Mouse (Mus musculus): ENCODE data around the gene Ralgds. TPM values are rescaled to one million over a fixed set of nuclear protein-coding genes. Genes with fewer than 3 reads are reported as not detected.

Gene Ralgds
- 24.4 and 29.1 TPM in 2 replicates for polyA plus RNA-seq (2015; fragmentation: Nextera tagmentation; extraction: Ambion mirVana)

GRCm38 (mm10) chr2:28512798-28513401, at the start of gene Ralgds:
TSS of gene Ralgds (plus strand) at chr2:28513125.
- H3K27ac ChIP-seq (ENCODE audit: low read length) = peak within 1 kb of the TSS; percentile 78
- H3K27me3 ChIP-seq (replicated peaks; ENCODE audit: insufficient read depth, low read length) = no peaks in the 10 kb centered on the region
- TF ChIP-seq CTCF (IDR thresholded peaks at IDR 0.05) (peak; percentile 47), EP300 (IDR thresholded peaks at IDR 0.05) (no peak)
- WGBS = 0% methylated on average over 27 of the region's 71 CpGs
- H3K4me1 ChIP-seq (ENCODE audit: insufficient read depth, low read depth, low read length) = peaks cover 16% of the 10 kb centered on the region; the same call in 1 of the 2 replicates
- peak within 1 kb of the TSS; percentile 52 for H3K9ac ChIP-seq (replicated peaks; ENCODE audit: low read depth)
- DNase-seq (ENCODE audit: low spot score) (peak; percentile 83), ATAC-seq (peak; percentile 74)
- H3K9me3 ChIP-seq (ENCODE audit: low read length) = no peaks in the 10 kb centered on the region
- H3K4me3 ChIP-seq (ENCODE audit: low read depth, low read length) = peak within 1 kb of the TSS; percentile 52
- no peaks in the 10 kb centered on the region for H3K36me3 ChIP-seq (ENCODE audit: insufficient read depth, low read length)
- peak within 1 kb of the TSS; percentile 93 for H3K4me2 ChIP-seq (replicated peaks; ENCODE audit: low read depth, low read length)

- Histone ChIP-seq H3K4me3 (ENCODE audit: low read depth, low read length) (no peak overlapping the region), H3K4me1 (ENCODE audit: insufficient read depth, low read depth, low read length) (peaks cover 5% of the 10 kb centered on the region), H3K27me3 (replicated peaks; ENCODE audit: insufficient read depth, low read length) (no peaks in the 10 kb centered on the region), H3K27ac (ENCODE audit: low read length) (no peak overlapping the region), H3K9ac (replicated peaks; ENCODE audit: low read depth) (no peak overlapping the region), H3K4me2 (replicated peaks; ENCODE audit: low read depth, low read length) (no peak overlapping the region), H3K36me3 (ENCODE audit: insufficient read depth, low read length) (no peaks in the 10 kb centered on the region), H3K9me3 (ENCODE audit: low read length) (no peaks in the 10 kb centered on the region)
- 44% methylated on average over 3 of the region's 3 CpGs for WGBS
- peak; percentile 31 for DNase-seq (ENCODE audit: low spot score)
- TF ChIP-seq CTCF (IDR thresholded peaks at IDR 0.05) (peak; percentile 70), EP300 (IDR thresholded peaks at IDR 0.05) (no peak)
- ATAC-seq = no peak
These were observed 49.0 kb upstream of the Ralgds start for GRCm38 (mm10) chr2:28463919-28464318.

- H3K27ac ChIP-seq (ENCODE audit: low read length) = no peak overlapping the region
- H3K4me1 ChIP-seq (ENCODE audit: insufficient read depth, low read depth, low read length) = peaks cover 5% of the 10 kb centered on the region
- no peaks in the 10 kb centered on the region for H3K27me3 ChIP-seq (replicated peaks; ENCODE audit: insufficient read depth, low read length)
- H3K9ac ChIP-seq (replicated peaks; ENCODE audit: low read depth) = no peak overlapping the region
- no peak for TF ChIP-seq EP300 (IDR thresholded peaks at IDR 0.05)
- TF ChIP-seq CTCF (IDR thresholded peaks at IDR 0.05) = no peak
- no peak for ATAC-seq
- H3K9me3 ChIP-seq (ENCODE audit: low read length) = no peaks in the 10 kb centered on the region
- H3K4me2 ChIP-seq (replicated peaks; ENCODE audit: low read depth, low read length) = no peak overlapping the region
- WGBS = 76% methylated on average over 9 of the region's 9 CpGs
- peaks cover 9% of the 10 kb centered on the region; the same call in 1 of the 2 replicates for H3K36me3 ChIP-seq (ENCODE audit: insufficient read depth, low read length)
- DNase-seq (ENCODE audit: low spot score) = no peak
- H3K4me3 ChIP-seq (ENCODE audit: low read depth, low read length) = no peak overlapping the region
These were observed 48.0 kb upstream of the Ralgds start for GRCm38 (mm10) chr2:28464919-28465318.

GRCm38 (mm10) chr2:28465836-28466518, 46.9 kb upstream of the Ralgds start, which contains the start of gene 1700007K13Rik:
TSS of gene 1700007K13Rik (minus strand) at chr2:28466332.
- Histone ChIP-seq H3K9ac (replicated peaks; ENCODE audit: low read depth) (no peak within 1 kb of the TSS), H3K27me3 (replicated peaks; ENCODE audit: insufficient read depth, low read length) (no peaks in the 10 kb centered on the region), H3K36me3 (ENCODE audit: insufficient read depth, low read length) (peaks cover 12% of the 10 kb centered on the region; the same call in 1 of the 2 replicates), H3K9me3 (ENCODE audit: low read length) (no peaks in the 10 kb centered on the region), H3K4me3 (ENCODE audit: low read depth, low read length) (peak within 1 kb of the TSS; percentile 5; the same call in 1 of the 2 replicates), H3K27ac (ENCODE audit: low read length) (no peak within 1 kb of the TSS), H3K4me2 (replicated peaks; ENCODE audit: low read depth, low read length) (peak within 1 kb of the TSS; percentile 48), H3K4me1 (ENCODE audit: insufficient read depth, low read depth, low read length) (peaks cover 5% of the 10 kb centered on the region)
- 8% methylated on average over 25 of the region's 25 CpGs for WGBS
- DNase-seq (ENCODE audit: low spot score) = peak; percentile 78
- peak; percentile 65 for ATAC-seq
- TF ChIP-seq EP300 (IDR thresholded peaks at IDR 0.05) (no peak), CTCF (IDR thresholded peaks at IDR 0.05) (no peak)

- TF ChIP-seq CTCF (IDR thresholded peaks at IDR 0.05) = peak; percentile 96
- TF ChIP-seq EP300 (IDR thresholded peaks at IDR 0.05) = no peak
- ATAC-seq = peak; percentile 96
- peaks cover 5% of the 10 kb centered on the region for H3K4me1 ChIP-seq (ENCODE audit: insufficient read depth, low read depth, low read length)
- peak within 1 kb of the TSS; percentile 83 for H3K4me3 ChIP-seq (ENCODE audit: low read depth, low read length)
- DNase-seq (ENCODE audit: low spot score) = peak; percentile 92
- peak within 1 kb of the TSS; percentile 94 for H3K9ac ChIP-seq (replicated peaks; ENCODE audit: low read depth)
- under 1% methylated on average over 47 of the region's 52 CpGs for WGBS
- no peaks in the 10 kb centered on the region for H3K27me3 ChIP-seq (replicated peaks; ENCODE audit: insufficient read depth, low read length)
- H3K36me3 ChIP-seq (ENCODE audit: insufficient read depth, low read length) = peaks cover 12% of the 10 kb centered on the region; the same call in 1 of the 2 replicates
- no peak within 1 kb of the TSS for H3K27ac ChIP-seq (ENCODE audit: low read length)
- 0 out of 2 replicates have a peak, but pooled peaks cover 1% of the 10 kb centered on the region for H3K9me3 ChIP-seq (ENCODE audit: low read length)
- H3K4me2 ChIP-seq (replicated peaks; ENCODE audit: low read depth, low read length) = peak within 1 kb of the TSS; percentile 78
These were observed 45.0 kb upstream of the Ralgds start, which contains the start of gene Mrps2 for GRCm38 (mm10) chr2:28467860-28468485. TSS of gene Mrps2 (plus strand) at chr2:28468066.
